Mouse (Mus musculus): ENCODE measurements around the gene Arhgdib.

- no peak for TF ChIP-seq CTCF (IDR thresholded peaks at IDR 0.05; ENCODE audit: borderline replicate concordance, insufficient read depth, low read depth, low read length)
- no peak for TF ChIP-seq POLR2A (IDR thresholded peaks at IDR 0.05; ENCODE audit: borderline replicate concordance, insufficient read depth, low read length)
Observed at GRCm38 (mm10) chr6:136913384-136914126, 28.1 kb downstream of the Arhgdib start.
